Mouse (Mus musculus): ENCODE measurements around the gene Lenep. TPM values are rescaled to one million over a fixed set of nuclear protein-coding genes. Genes with fewer than 3 reads are reported as not detected.

The Lenep gene
- polyA plus RNA-seq, 1 experiment from 2014 or later = 0.55 TPM

DNA sequence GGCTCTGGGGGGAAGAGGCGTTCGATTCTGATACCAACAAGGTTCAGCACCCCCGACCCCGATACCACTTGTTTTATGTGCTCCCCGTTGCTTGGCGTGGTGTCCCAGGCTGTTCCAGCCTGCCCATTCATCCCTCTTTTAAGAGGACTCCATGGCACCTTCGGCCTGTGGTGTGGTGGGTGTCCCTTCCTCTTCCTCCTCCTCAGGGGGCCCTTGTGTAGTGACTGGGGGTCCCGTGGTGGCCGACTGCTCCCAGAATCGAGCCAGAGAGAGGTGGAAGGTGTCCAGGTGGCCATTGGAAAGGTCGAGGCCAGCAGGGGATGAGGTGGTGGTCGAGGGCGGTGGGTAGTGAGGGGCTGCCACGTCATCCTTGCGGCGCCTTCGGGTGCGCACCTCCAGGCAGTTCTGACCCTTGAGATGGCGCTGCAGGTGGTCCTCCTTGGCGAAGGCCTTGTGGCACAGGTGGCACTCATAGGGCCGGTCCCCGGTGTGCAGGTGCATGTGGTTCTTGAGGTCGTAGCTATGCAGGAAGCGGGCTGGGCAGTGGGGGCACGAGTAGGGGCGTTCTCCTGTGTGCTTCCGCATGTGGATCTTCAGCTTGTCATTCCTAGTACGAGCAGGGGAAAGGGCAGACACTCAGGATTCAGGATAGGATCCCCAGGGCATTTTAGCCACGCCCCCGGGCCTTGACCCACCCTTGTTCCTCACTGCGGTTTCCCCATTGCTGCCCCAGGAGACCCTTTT, 23.0 kb downstream of the Lenep start:
- peaks cover 13% of the 10 kb centered on the region for H3K4me1 ChIP-seq (ENCODE audit: control insufficient read depth, insufficient read depth, low read length)
- no peak overlapping the region for H3K4me2 ChIP-seq (replicated peaks; ENCODE audit: low read depth, low read length)
- no peaks in the 10 kb centered on the region; the same call in 1 of the 2 replicates for H3K36me3 ChIP-seq (ENCODE audit: control insufficient read depth, insufficient read depth, low read length)
- 86% methylated on average over 31 of the region's 31 CpGs for WGBS
- H3K9ac ChIP-seq (replicated peaks; ENCODE audit: low read depth, low read length) = no peak overlapping the region
- H3K27ac ChIP-seq (ENCODE audit: low read length) = peak overlapping the region; percentile 66; the same call in 1 of the 2 replicates
- H3K4me3 ChIP-seq (ENCODE audit: low read depth, low read length) = no peak overlapping the region
- no peaks in the 10 kb centered on the region for H3K9me3 ChIP-seq (ENCODE audit: control insufficient read depth, low read depth, low read length)
- no peak for ATAC-seq (ENCODE audit: insufficient number of reproducible peaks, insufficient read depth, low FRiP score, low read depth)
- no peaks in the 10 kb centered on the region for H3K27me3 ChIP-seq (ENCODE audit: control insufficient read depth, insufficient read depth, low read length)

DNA sequence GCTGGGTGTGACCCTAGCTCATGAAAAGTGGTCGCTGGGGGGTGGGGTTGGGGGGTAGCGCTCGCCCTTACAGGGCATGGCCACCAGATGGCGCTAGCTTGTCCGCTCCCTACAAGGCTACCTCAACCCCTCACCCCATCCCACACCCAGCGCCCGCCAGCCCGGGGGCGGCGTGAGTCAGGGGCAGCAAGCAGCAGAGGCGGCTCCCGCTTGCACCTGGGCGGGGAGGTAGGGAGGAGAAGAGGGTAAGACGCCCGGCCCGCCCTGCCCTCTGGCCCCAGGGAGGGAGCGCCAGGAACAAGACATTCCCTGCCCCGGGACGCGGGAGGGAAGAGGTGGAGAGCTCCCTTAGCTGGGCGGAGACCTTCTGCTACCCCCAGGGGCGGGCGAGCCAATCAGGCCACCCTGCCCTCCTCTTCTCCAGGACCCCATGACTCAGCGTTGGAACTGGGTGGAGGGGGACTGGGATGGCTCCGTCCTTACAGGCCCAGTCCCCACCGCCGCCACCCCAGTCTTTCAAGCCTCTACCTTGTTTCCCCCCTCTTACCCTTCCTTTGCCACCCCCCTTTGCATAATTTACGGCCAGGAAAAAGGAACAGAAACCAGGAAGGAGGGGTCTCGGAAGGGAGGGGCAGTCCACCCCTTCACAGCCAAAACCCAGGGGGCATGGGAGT, 24.1 kb downstream of the Lenep start:
- H3K4me2 ChIP-seq (replicated peaks; ENCODE audit: low read depth, low read length) = peak overlapping the region; percentile 58
- peak overlapping the region; percentile 43 for H3K4me3 ChIP-seq (ENCODE audit: low read depth, low read length)
- no peaks in the 10 kb centered on the region for H3K9me3 ChIP-seq (ENCODE audit: control insufficient read depth, low read depth, low read length)
- 1% methylated on average over 29 of the region's 29 CpGs for WGBS
- H3K4me1 ChIP-seq (ENCODE audit: control insufficient read depth, insufficient read depth, low read length) = peaks cover 12% of the 10 kb centered on the region
- H3K36me3 ChIP-seq (ENCODE audit: control insufficient read depth, insufficient read depth, low read length) = no peaks in the 10 kb centered on the region; the same call in 1 of the 2 replicates
- peak; percentile 90 for ATAC-seq (ENCODE audit: insufficient number of reproducible peaks, insufficient read depth, low FRiP score, low read depth)
- H3K27me3 ChIP-seq (ENCODE audit: control insufficient read depth, insufficient read depth, low read length) = no peaks in the 10 kb centered on the region
- H3K27ac ChIP-seq (ENCODE audit: low read length) = peak overlapping the region; percentile 66; the same call in 1 of the 2 replicates
- H3K9ac ChIP-seq (replicated peaks; ENCODE audit: low read depth, low read length) = peak overlapping the region; percentile 33; the same call in 1 of the 2 replicates

DNA sequence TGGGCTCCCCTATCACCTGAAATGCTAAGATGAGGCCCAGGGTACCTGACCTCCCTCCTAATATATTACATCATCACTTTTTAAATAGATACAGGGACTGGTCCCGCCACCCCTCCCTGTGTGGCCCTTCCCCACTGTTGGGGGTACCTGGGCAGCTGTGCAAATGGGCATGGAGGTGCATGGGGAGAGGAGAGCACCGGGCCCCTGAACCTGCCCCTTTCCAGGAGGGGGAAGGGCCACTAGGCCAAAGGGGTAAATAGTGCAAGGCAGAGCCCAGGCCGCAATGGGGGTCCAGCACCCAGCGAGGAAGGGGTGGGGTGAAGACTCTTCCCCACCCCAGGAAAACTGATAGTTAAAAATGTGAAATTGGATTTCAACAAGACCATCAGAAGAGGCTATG, 24.8 kb downstream of the Lenep start:
- Histone ChIP-seq H3K27ac (ENCODE audit: low read length) (no peak overlapping the region), H3K36me3 (ENCODE audit: control insufficient read depth, insufficient read depth, low read length) (no peaks in the 10 kb centered on the region; the same call in 1 of the 2 replicates), H3K4me3 (ENCODE audit: low read depth, low read length) (peak overlapping the region; percentile 43; the same call in 1 of the 2 replicates), H3K4me2 (replicated peaks; ENCODE audit: low read depth, low read length) (peak overlapping the region; percentile 58), H3K9ac (replicated peaks; ENCODE audit: low read depth, low read length) (peak overlapping the region; percentile 33; the same call in 1 of the 2 replicates), H3K27me3 (ENCODE audit: control insufficient read depth, insufficient read depth, low read length) (no peaks in the 10 kb centered on the region), H3K9me3 (ENCODE audit: control insufficient read depth, low read depth, low read length) (no peaks in the 10 kb centered on the region), H3K4me1 (ENCODE audit: control insufficient read depth, insufficient read depth, low read length) (peaks cover 12% of the 10 kb centered on the region)
- no peak for ATAC-seq (ENCODE audit: insufficient number of reproducible peaks, insufficient read depth, low FRiP score, low read depth)
- 72% methylated on average over 4 of the region's 4 CpGs for WGBS

DNA sequence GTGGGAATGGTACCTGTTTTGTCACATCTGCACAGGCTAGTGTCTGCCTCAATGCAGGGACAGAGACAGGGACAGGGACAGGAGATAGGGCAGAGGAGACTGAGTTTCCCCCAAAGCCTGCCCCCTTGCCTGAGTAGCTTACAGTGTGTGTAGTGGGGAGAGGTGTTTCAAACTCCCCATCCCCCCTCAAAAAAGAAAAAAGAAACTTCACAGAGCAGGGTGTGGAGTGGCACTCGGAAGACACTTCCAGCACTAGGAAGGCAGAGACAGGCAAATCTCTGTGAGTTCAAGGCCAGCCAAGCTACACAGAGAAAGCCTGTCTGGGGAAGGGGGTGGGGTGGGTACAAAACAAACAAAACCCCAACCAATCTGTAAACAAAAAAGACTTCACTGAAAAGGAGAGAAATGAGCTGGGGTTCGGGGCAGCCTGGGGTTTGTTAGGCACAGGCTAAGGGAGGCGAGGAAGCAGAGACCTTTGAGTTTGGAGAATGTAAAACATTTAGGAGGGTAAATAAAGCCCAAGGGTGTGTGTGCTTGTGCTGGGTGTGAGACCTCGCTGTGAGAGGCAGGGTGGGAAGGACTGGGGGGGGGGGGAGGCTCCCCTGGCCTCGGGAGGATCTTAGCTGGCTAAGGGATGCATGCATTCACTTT, 28.9 kb downstream of the Lenep start:
- Histone ChIP-seq H3K9me3 (ENCODE audit: control insufficient read depth, low read depth, low read length) (no peaks in the 10 kb centered on the region), H3K4me3 (ENCODE audit: low read depth, low read length) (no peak overlapping the region), H3K27ac (ENCODE audit: low read length) (no peak overlapping the region), H3K36me3 (ENCODE audit: control insufficient read depth, insufficient read depth, low read length) (no peaks in the 10 kb centered on the region), H3K9ac (replicated peaks; ENCODE audit: low read depth, low read length) (no peak overlapping the region), H3K27me3 (ENCODE audit: control insufficient read depth, insufficient read depth, low read length) (no peaks in the 10 kb centered on the region), H3K4me2 (replicated peaks; ENCODE audit: low read depth, low read length) (no peak overlapping the region), H3K4me1 (ENCODE audit: control insufficient read depth, insufficient read depth, low read length) (peaks cover 10% of the 10 kb centered on the region)
- no peak for ATAC-seq (ENCODE audit: insufficient number of reproducible peaks, insufficient read depth, low FRiP score, low read depth)
- 31% methylated on average over 5 of the region's 5 CpGs for WGBS

DNA sequence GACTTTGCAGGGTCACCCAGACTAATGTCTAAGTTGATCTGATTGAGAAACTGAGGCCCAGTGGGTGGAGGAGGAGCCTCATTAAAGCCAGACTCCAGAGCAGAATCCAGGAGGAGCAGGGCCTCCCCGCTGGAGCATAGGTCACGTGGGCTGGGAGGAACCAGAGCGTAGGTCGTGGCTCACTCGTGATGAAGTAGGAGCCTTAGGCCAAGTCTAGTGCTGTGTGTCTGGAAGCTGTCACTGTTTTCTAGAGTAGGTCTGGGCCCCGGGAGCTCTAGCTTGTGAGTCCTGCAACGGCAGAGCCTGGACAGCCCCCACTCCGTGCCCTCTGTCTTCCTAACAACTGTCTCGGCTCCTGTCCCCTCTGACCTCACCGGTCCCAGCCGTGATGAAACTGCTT, 35.3 kb downstream of the Lenep start:
- Histone ChIP-seq H3K27ac (ENCODE audit: low read length) (no peak overlapping the region), H3K4me2 (replicated peaks; ENCODE audit: low read depth, low read length) (no peak overlapping the region), H3K36me3 (ENCODE audit: control insufficient read depth, insufficient read depth, low read length) (no peaks in the 10 kb centered on the region), H3K27me3 (ENCODE audit: control insufficient read depth, insufficient read depth, low read length) (no peaks in the 10 kb centered on the region), H3K9ac (replicated peaks; ENCODE audit: low read depth, low read length) (no peak overlapping the region), H3K9me3 (ENCODE audit: control insufficient read depth, low read depth, low read length) (no peaks in the 10 kb centered on the region), H3K4me1 (ENCODE audit: control insufficient read depth, insufficient read depth, low read length) (0 out of 2 replicates have a peak, but pooled peaks cover 4% of the 10 kb centered on the region), H3K4me3 (ENCODE audit: low read depth, low read length) (no peak overlapping the region)
- WGBS = 59% methylated on average over 11 of the region's 11 CpGs
- ATAC-seq (ENCODE audit: insufficient number of reproducible peaks, insufficient read depth, low FRiP score, low read depth) = no peak

DNA sequence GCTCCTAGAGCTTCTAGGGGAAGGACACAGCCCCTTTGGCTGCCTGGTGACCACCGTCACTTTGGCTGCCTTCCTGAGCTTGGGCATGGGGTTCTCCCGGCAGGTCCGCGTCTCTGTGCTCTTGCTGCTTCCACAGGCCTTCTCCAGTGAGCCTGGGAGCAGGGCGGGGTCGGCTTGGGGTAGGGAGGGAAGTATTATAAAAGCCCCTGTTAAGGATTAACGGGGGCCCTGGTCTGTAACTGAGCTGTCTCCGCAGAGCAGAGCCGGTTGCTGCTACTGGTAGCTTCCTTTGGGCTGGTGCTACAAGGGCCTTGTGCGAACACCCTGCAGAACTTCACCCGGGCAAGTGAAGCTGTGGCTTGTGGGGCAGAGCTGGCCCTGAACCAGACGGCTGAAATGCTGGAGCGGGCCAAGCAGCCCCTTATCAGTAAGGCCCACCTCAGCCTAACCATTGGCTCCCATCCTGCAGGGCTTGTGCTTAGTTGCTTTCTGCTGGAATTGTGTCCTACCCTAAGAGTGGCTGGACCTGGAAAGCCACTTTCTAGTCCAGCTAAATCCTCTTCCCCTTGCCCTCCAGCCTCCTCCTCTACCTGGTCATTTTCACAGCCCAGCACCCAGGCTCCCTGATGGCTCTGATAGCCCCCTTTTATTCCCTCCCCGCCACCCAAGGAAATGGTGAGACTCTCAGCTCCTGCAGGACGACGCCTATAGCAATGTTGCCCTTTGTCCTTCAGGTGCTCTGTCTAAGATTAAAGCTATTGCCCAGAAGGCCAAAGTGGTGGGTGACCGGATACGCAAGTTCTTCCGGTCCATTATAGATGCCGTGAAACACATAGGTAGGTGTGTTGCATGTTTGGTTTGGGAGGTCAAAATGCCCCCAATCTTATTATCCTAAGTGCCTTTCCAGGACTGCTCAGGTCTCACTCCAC, 36.8 kb downstream of the Lenep start:
- no peak overlapping the region for H3K27ac ChIP-seq (ENCODE audit: low read length)
- H3K9me3 ChIP-seq (ENCODE audit: control insufficient read depth, low read depth, low read length) = no peaks in the 10 kb centered on the region
- H3K4me2 ChIP-seq (replicated peaks; ENCODE audit: low read depth, low read length) = no peak overlapping the region
- 0 out of 2 replicates have a peak overlapping the region, but pooled peaks have one; percentile 33 for H3K9ac ChIP-seq (replicated peaks; ENCODE audit: low read depth, low read length)
- no peak for ATAC-seq (ENCODE audit: insufficient number of reproducible peaks, insufficient read depth, low FRiP score, low read depth)
- H3K4me1 ChIP-seq (ENCODE audit: control insufficient read depth, insufficient read depth, low read length) = 0 out of 2 replicates have a peak, but pooled peaks cover 4% of the 10 kb centered on the region
- no peaks in the 10 kb centered on the region for H3K36me3 ChIP-seq (ENCODE audit: control insufficient read depth, insufficient read depth, low read length)
- no peak overlapping the region for H3K4me3 ChIP-seq (ENCODE audit: low read depth, low read length)
- no peaks in the 10 kb centered on the region for H3K27me3 ChIP-seq (ENCODE audit: control insufficient read depth, insufficient read depth, low read length)
- 63% methylated on average over 20 of the region's 20 CpGs for WGBS

DNA sequence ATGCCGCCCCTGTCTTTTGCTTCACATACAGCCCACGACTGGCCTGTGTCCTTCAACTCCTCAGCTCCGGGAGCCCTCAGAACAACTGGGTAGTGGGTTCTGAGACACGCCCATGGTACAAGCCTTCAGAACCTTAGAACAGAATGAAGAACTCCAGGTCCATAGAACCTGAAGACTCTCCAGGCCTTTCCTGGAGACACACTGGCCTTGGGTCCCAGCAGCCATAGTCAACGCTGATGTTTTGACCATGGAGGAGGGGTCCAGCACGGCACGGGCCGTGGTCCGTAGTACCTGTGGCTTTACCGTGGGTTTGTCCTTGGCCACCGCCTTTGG, 37.5 kb downstream of the Lenep start, which contains the start of gene Dcst1:
Gene Dcst1 (minus strand): TSS at position 101 of the 333 bp plus-strand sequence.
- ATAC-seq (ENCODE audit: insufficient number of reproducible peaks, insufficient read depth, low FRiP score, low read depth) = no peak
- H3K36me3 ChIP-seq (ENCODE audit: control insufficient read depth, insufficient read depth, low read length) = no peaks in the 10 kb centered on the region
- no peak within 1 kb of the TSS for H3K4me3 ChIP-seq (ENCODE audit: low read depth, low read length)
- H3K9me3 ChIP-seq (ENCODE audit: control insufficient read depth, low read depth, low read length) = no peaks in the 10 kb centered on the region
- H3K9ac ChIP-seq (replicated peaks; ENCODE audit: low read depth, low read length) = 0 out of 2 replicates have a peak within 1 kb of the TSS, but pooled peaks have one; percentile 33
- H3K4me1 ChIP-seq (ENCODE audit: control insufficient read depth, insufficient read depth, low read length) = 0 out of 2 replicates have a peak, but pooled peaks cover 4% of the 10 kb centered on the region
- H3K27me3 ChIP-seq (ENCODE audit: control insufficient read depth, insufficient read depth, low read length) = no peaks in the 10 kb centered on the region
- WGBS = 91% methylated on average over 11 of the region's 11 CpGs
- no peak within 1 kb of the TSS for H3K4me2 ChIP-seq (replicated peaks; ENCODE audit: low read depth, low read length)
- H3K27ac ChIP-seq (ENCODE audit: low read length) = no peak within 1 kb of the TSS
